Mouse (Mus musculus) hindbrain, embryonic 15.5 days (tissue): Measurements from ENCODE around the gene Eif4b. TPM values are rescaled to one million over a fixed set of nuclear protein-coding genes. Genes with fewer than 3 reads are reported as not detected.

Experiments
- ATAC-seq: fragments of 200-750 bp; cut with Nextera tagmentation; 2 replicates; pipeline ENCODE4 v1.8.0; 2017; ENCODE audit warnings: low read depth, moderate number of reproducible peaks, moderate TSS enrichment; ENCODE audit not compliant: low FRiP score
- H3K27ac ChIP-seq: fragments of 300-500 bp; sonication (generic); replicated peaks from 2 replicates; pipeline ENCODE4 v1.5.1; 2015; ENCODE audit warnings: mild to moderate bottlenecking, inconsistent platforms
- H3K27me3 ChIP-seq: fragments of 300-500 bp; sonication (generic); 2 replicates; pipeline ENCODE4 v1.6.1; 2015; ENCODE audit warnings: control low read depth, inconsistent platforms
- H3K36me3 ChIP-seq: fragments of 300-500 bp; sonication (generic); 2 replicates; pipeline ENCODE4 v1.6.1; 2015; ENCODE audit warnings: control low read depth, inconsistent platforms
- H3K4me1 ChIP-seq: fragments of 300-500 bp; sonication (generic); replicated peaks from 2 replicates; pipeline ENCODE4 v1.6.1; 2015; ENCODE audit warnings: control low read depth, inconsistent platforms
- H3K4me2 ChIP-seq: fragments of 300-500 bp; sonication (generic); 2 replicates; pipeline ENCODE4 v1.6.1; 2015; ENCODE audit warnings: moderate library complexity, mild to moderate bottlenecking, inconsistent platforms
- H3K4me3 ChIP-seq: fragments of 300-500 bp; sonication (generic); 2 replicates; pipeline ENCODE4 v1.5.1; 2015; ENCODE audit warnings: mild to moderate bottlenecking, inconsistent platforms
- H3K9ac ChIP-seq: fragments of 300-500 bp; sonication (generic); 2 replicates; pipeline ENCODE4 v1.6.1; 2015; ENCODE audit warnings: inconsistent platforms
- H3K9me3 ChIP-seq: fragments of 300-500 bp; sonication (generic); 2 replicates; pipeline ENCODE4 v1.6.1; 2016; ENCODE audit warnings: control low read depth, inconsistent platforms
- WGBS: fragments of 180-500 bp; shearing (Covaris S2); methylation state at CpG from one replicate; pipeline ENCODE4 v1.1.7; 2015; 5-methylcytosine and 5-hydroxymethylcytosine counted together
- polyA plus RNA-seq: library from polyadenylated mRNA; unstranded; fragments of >200 nt; fragmentation: Nextera tagmentation; extraction: Ambion mirVana; gene quantifications from 2 replicates; pipeline ENCODE4 v1.2.1, GENCODE M21; 2015

Gene Eif4b
- polyA plus RNA-seq: 77.1 and 79.3 TPM in 2 replicates

DNA sequence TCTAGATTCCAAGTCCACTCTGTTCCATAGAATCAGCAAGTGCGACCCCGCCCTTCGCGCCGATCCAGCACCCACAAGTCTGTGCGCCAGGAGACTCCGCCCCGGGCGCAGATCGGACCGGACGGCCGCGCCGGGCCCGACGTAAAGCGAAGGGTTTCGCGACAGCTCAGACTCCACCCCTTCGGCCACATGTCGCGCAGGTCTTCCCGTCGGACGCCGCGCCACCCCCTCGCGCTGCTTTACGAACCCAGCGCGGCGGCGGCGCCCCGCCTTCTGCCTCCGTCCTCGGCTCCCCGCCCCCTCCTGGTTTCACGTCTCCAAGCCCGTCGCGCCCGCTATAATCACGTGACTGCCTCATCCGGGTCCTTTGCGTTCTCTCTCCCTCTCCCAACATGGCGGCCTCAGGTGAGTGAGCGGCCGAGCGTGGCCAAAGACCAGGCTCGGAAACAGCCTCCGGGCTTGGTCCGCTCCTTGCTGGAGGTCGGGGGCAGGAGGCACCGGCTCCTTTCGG lies at the start of gene Eif4b:
Gene Eif4b, plus strand, starts transcription at position 215 of the 511 bp plus-strand sequence.
- H3K4me2 ChIP-seq: peak within 1 kb of the TSS; percentile 76
- peak; percentile 96 for ATAC-seq
- peak within 1 kb of the TSS; percentile 95 for H3K27ac ChIP-seq
- peaks cover 3% of the 10 kb centered on the region; the same call in 1 of the 2 replicates for H3K27me3 ChIP-seq
- WGBS: under 1% methylated on average over 58 of the region's 58 CpGs
- H3K9me3 ChIP-seq: no peaks in the 10 kb centered on the region
- H3K4me1 ChIP-seq: peaks cover 27% of the 10 kb centered on the region
- peak within 1 kb of the TSS; percentile 93 for H3K9ac ChIP-seq
- peak within 1 kb of the TSS; percentile 84 for H3K4me3 ChIP-seq
- H3K36me3 ChIP-seq: no peaks in the 10 kb centered on the region

DNA sequence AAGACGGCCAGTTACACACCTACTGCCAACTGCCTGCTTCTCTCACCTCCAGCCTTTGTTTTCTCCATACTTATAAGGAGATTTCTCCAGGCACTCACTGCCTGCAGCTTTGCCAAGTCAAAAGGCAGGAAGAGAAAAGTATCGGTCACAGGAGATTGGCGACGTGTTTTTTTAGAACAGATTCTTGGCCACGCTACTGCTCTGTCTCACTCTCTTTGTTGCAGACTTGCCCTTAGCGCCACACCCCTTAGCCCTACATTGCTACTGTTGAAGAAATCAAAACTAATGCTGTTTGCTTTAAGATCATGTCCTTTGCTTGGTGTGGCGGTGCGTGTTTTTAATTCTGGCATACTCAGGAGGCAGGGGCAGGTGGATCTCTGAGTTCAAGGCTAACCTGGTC lies 49.7 kb upstream of the Eif4b start:
- Histone ChIP-seq H3K9me3 (no peaks in the 10 kb centered on the region), H3K27me3 (peaks cover 43% of the 10 kb centered on the region), H3K4me3 (no peak overlapping the region), H3K4me1 (peaks cover 21% of the 10 kb centered on the region), H3K36me3 (no peaks in the 10 kb centered on the region), H3K9ac (no peak overlapping the region), H3K4me2 (no peak overlapping the region), H3K27ac (no peak overlapping the region)
- WGBS: 65% methylated on average over 8 of the region's 8 CpGs
- no peak for ATAC-seq

DNA sequence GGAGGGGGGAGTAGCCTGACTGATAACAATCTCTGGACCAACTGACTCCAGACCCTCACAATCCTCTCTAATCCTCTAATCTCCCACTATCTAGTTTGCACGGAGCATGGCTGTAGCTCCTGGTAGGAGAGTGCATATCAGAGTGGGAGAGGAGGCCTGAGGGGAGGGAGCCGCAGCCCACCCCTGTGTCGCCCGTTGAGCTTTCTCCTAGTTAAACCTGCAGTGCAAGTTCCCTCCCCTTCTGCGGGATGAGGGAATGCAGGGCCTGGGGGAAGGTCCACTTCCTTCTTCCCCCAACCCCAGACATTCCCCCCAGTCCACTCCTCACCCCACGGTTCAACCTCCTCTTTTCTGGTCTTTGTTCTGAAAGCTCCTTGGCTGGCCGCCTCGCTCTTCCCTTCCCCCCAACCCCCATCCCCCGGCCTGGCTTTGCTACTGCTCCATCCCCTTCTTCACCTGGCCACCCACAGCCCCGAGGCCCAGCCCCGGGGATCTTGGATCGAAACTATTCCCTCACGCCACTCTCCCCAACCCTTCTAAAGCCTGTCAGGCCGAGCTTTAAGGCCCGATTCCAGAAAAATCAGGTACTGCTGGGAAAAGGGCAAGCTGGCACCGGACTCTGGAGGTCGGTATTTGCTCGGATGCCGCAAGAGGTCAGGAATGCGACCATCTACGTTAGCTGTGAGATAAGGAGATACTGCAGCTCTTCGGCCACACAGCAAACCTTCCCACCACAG lies 48.3 kb upstream of the Eif4b start:
- Histone ChIP-seq H3K4me2 (peak overlapping the region; percentile 36), H3K4me1 (peaks cover 21% of the 10 kb centered on the region), H3K27me3 (peaks cover 47% of the 10 kb centered on the region), H3K9me3 (no peaks in the 10 kb centered on the region), H3K27ac (no peak overlapping the region), H3K36me3 (no peaks in the 10 kb centered on the region), H3K4me3 (no peak overlapping the region), H3K9ac (no peak overlapping the region)
- WGBS: 9% methylated on average over 19 of the region's 22 CpGs
- no peak for ATAC-seq

DNA sequence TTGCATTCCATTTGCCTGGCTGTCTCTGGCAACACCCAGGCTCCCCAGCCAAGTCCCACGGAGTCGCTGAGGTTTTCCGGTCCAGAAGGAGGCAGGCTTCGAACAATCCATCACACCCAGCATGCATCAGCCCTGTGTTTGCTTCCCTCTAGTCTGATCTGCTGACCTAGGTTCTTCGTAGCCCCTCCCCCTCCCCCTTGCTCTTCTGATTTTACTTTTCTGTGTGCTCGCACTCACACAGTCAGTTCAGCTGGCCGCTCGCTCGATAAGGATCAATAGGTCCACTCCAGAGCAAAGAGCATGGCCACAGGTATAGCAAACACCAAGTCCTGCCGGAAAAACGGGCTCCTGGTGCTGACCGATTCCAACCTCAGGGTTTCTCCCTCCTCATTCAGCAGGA lies 47.1 kb upstream of the Eif4b start:
- H3K27me3 ChIP-seq: peaks cover 47% of the 10 kb centered on the region
- 11% methylated on average over 12 of the region's 12 CpGs for WGBS

DNA sequence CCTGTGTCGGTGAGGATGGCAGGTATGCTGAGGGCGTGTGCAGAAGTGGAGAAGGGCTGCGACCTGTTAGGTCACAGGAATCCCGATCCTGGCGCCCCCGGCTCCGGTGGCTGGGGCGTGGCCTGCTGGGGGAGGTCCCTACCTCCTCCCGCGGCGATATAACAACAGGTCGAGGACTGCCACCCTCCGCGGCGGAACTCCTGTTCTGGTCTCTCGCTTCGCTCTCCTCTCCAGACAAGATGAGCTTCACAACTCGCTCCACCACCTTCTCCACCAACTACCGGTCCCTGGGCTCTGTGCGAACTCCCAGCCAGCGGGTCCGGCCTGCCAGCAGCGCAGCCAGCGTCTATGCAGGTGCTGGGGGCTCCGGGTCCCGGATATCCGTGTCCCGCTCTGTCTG lies 45.5 kb upstream of the Eif4b start, which contains the start of gene Krt18:
Gene Krt18, plus strand, starts transcription at position 141 of the 400 bp plus-strand sequence.
- H3K36me3 ChIP-seq: no peaks in the 10 kb centered on the region
- H3K4me3 ChIP-seq: peak within 1 kb of the TSS; percentile 24
- no peaks in the 10 kb centered on the region for H3K9me3 ChIP-seq
- H3K27me3 ChIP-seq: peaks cover 47% of the 10 kb centered on the region
- WGBS: 2% methylated on average over 28 of the region's 28 CpGs
- no peak within 1 kb of the TSS for H3K27ac ChIP-seq
- no peak for ATAC-seq
- peaks cover 21% of the 10 kb centered on the region for H3K4me1 ChIP-seq
- peak within 1 kb of the TSS; percentile 39 for H3K4me2 ChIP-seq
- no peak within 1 kb of the TSS for H3K9ac ChIP-seq

More for the DNA sequence above, 47.1 kb upstream of the Eif4b start:
- no peak for ATAC-seq
- no peaks in the 10 kb centered on the region for H3K36me3 ChIP-seq
- H3K4me2 ChIP-seq: no peak overlapping the region
- no peak overlapping the region for H3K4me3 ChIP-seq
- H3K9me3 ChIP-seq: no peaks in the 10 kb centered on the region
- H3K4me1 ChIP-seq: peaks cover 21% of the 10 kb centered on the region
- H3K27ac ChIP-seq: no peak overlapping the region
- H3K9ac ChIP-seq: no peak overlapping the region

DNA sequence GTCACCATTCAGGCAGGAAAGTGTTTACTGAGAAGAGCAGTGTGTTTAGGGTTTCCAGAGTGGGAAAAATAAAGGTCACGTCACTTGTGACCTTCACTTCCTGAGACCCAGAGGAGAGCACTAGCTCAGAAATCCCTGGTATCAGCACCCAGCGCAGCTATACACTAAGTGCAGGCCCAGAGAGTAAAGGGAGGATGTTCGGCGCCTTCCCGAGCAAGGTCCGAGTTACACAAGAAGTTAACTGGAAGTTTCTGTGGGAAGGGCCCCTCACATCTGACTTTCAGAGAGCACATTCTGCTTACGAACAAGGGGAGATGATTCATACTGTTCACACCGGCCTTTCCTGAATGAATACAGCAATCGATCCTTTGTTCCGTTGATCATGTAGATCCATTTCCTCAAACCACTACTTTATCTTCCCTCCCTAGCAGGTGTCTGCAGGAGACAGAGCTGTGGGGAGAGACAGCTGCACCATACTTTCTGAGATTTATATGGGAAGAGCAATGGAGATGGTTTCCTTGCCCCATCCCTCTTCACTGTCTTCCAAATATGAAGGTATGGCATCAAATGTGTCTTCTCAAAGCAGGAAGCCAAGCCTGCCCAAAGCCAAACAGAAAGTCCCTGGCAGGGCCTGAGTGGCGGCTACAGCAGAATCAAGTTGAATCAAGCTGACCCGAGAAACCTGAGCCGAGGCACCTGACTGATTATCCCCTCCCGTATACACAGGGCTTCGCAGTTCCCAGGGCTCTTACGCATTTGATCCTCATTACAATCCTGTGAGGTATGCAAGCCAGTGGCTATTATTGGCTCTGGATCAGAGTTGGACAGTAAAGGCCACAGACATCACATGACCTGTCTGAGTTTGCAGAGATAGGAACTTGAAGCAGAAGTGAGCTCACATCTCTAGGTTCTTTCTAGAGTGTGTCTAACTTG lies 39.2 kb upstream of the Eif4b start:
- no peak overlapping the region for H3K4me2 ChIP-seq
- H3K27me3 ChIP-seq: 0 out of 2 replicates have a peak, but pooled peaks cover 5% of the 10 kb centered on the region
- ATAC-seq: no peak
- 71% methylated on average over 16 of the region's 16 CpGs for WGBS
- no peaks in the 10 kb centered on the region for H3K4me1 ChIP-seq
- H3K9ac ChIP-seq: no peak overlapping the region
- no peaks in the 10 kb centered on the region for H3K36me3 ChIP-seq
- H3K9me3 ChIP-seq: no peaks in the 10 kb centered on the region
- no peak overlapping the region for H3K27ac ChIP-seq
- H3K4me3 ChIP-seq: no peak overlapping the region

DNA sequence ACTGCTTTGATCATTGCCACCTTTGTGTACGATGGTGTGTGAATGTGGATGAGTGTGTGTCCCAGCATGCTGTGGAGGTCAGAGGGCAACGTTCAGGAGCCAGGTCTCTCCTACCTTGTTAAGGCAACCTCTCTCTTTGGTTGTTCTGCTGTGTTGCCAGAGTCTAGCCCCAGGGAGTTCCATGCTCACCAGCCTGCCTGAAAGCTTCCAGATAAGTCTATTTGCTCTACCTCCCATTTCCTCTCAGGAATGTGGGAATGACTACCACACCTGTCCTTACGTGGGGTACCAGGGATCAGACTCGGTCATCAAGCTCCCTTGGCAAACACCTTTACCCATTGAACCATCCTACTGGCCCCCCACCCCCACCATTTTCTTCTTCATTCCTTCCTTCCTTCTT lies 33.3 kb upstream of the Eif4b start:
- Histone ChIP-seq H3K9ac (no peak overlapping the region), H3K4me2 (no peak overlapping the region), H3K27me3 (0 out of 2 replicates have a peak, but pooled peaks cover 2% of the 10 kb centered on the region), H3K4me1 (no peaks in the 10 kb centered on the region), H3K36me3 (no peaks in the 10 kb centered on the region), H3K27ac (no peak overlapping the region), H3K9me3 (no peaks in the 10 kb centered on the region), H3K4me3 (no peak overlapping the region)
- ATAC-seq: no peak
- WGBS: 85% methylated on average over 4 of the region's 4 CpGs

DNA sequence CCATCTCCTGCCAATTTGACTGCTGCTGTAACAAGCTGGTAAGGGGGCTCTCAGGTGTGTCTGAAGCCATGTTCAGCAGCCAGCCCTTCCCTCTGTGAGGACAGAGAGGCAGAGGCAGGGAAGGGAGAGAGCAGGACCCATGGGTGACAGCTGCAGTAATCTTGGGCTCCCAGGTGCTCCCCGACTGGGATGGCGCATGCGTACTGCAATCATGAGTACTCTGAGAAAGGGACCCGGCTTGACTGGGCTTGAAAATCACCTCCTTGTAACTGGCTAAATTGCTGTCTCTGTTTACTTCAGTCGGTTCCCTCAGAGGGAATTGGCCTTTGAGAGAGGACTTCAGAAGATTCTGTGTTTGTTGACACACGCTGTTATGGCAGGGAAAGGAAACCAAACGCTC lies 31.6 kb upstream of the Eif4b start:
- ATAC-seq: no peak
- 81% methylated on average over 7 of the region's 7 CpGs for WGBS
- H3K27ac ChIP-seq: no peak overlapping the region

DNA sequence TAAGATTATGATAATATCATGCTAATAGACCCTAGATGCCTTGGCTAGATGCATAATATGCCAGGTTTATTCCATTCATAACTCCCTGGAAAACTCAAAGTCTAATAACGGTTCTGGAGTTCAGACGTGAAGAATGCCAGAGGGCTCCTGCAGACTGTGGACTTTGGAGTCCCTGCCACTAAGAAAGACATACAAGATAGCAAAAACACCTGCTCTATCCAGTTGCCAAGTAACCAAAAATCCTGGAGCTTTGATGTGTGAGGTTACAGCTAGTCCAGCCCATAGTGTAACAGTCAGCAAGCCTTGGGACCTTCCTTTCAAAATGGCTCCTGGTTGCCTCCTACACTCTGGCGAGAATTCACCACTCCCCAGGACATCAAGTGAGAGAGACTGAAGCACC lies 28.8 kb upstream of the Eif4b start:
- Histone ChIP-seq H3K4me3 (no peak overlapping the region), H3K36me3 (no peaks in the 10 kb centered on the region), H3K27ac (no peak overlapping the region), H3K4me2 (no peak overlapping the region), H3K27me3 (no peaks in the 10 kb centered on the region), H3K4me1 (no peaks in the 10 kb centered on the region), H3K9ac (no peak overlapping the region), H3K9me3 (no peaks in the 10 kb centered on the region)
- WGBS: 87% methylated on average over 3 of the region's 3 CpGs
- ATAC-seq: no peak

More for the DNA sequence above, 31.6 kb upstream of the Eif4b start:
- Histone ChIP-seq H3K9me3 (no peaks in the 10 kb centered on the region), H3K36me3 (no peaks in the 10 kb centered on the region), H3K4me1 (no peaks in the 10 kb centered on the region), H3K9ac (no peak overlapping the region), H3K27me3 (0 out of 2 replicates have a peak, but pooled peaks cover 2% of the 10 kb centered on the region), H3K4me3 (no peak overlapping the region), H3K4me2 (no peak overlapping the region)

DNA sequence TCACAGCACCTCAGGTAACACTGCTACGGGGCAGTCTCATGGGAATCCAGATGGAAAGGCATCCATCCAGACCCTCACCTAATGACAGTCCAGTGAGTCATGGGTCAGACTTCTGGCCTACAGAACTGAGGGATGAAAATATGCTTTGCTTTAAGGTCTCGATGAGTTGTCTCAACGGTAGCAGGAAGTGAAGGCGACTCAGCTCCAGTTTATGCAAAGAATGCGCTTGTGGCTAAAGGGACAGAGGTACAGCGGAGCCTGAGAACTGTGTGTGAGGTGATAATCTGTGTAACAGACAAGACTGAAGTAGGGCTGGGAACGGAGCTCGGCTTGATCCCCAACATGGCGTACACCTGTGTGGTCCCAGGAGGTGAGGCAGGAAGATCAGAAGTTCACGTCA lies 27.9 kb upstream of the Eif4b start:
- H3K27me3 ChIP-seq: no peaks in the 10 kb centered on the region
- ATAC-seq: no peak
- H3K4me1 ChIP-seq: no peaks in the 10 kb centered on the region
- 94% methylated on average over 10 of the region's 10 CpGs for WGBS
- H3K27ac ChIP-seq: no peak overlapping the region
- H3K9me3 ChIP-seq: no peaks in the 10 kb centered on the region
- H3K4me2 ChIP-seq: no peak overlapping the region
- no peaks in the 10 kb centered on the region for H3K36me3 ChIP-seq
- no peak overlapping the region for H3K4me3 ChIP-seq
- H3K9ac ChIP-seq: no peak overlapping the region

DNA sequence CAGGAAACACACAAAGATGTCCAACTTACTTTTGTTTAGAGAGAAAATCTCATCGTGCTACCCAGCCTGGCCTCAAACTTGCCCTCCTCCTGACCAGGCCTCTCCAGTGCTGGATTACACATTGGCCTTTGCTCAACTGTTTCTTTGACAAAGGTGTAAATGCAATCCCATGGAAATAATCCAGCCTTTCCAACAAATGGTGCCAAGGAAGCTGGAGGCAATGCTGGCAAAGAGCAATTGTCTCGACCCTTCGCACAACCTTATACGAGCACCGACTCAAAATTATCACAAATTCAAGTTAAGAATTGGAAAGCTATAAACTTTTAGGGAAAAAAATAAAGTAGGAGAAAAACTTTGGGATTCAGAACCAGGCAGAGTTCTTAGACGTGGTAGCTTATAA lies 25.6 kb upstream of the Eif4b start:
- Histone ChIP-seq H3K27ac (no peak overlapping the region), H3K4me3 (no peak overlapping the region), H3K27me3 (no peaks in the 10 kb centered on the region), H3K9ac (no peak overlapping the region), H3K4me1 (peaks cover 6% of the 10 kb centered on the region; the same call in 1 of the 2 replicates), H3K36me3 (no peaks in the 10 kb centered on the region), H3K9me3 (no peaks in the 10 kb centered on the region), H3K4me2 (no peak overlapping the region)
- no peak for ATAC-seq
- WGBS: 85% methylated on average over 6 of the region's 6 CpGs

DNA sequence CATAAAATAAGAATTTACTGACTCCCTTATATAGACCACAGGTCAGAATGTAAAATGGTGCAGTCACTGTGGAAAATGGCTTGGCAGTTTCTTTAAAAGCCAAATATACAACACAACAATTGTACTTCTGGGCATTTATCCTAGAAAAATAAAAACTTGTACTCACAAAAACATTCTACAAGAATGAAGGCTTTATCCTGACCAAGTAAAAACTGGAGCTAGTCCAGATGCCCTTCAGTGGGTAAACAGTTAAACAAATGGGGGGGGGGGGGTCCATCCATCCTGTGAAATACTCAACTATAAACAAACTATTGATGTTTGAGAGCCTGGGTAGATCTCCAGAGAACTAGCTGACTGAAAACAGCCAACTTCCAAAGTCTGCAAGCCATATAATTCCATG lies 23.7 kb upstream of the Eif4b start:
- Histone ChIP-seq H3K9me3 (no peaks in the 10 kb centered on the region), H3K4me2 (no peak overlapping the region), H3K27ac (no peak overlapping the region), H3K4me3 (no peak overlapping the region), H3K27me3 (no peaks in the 10 kb centered on the region), H3K9ac (no peak overlapping the region), H3K4me1 (peaks cover 6% of the 10 kb centered on the region; the same call in 1 of the 2 replicates), H3K36me3 (no peaks in the 10 kb centered on the region)
- ATAC-seq: no peak
